Mouse (Mus musculus): ENCODE results near the gene Akap9. TPM values are rescaled to one million over a fixed set of nuclear protein-coding genes. Genes with fewer than 3 reads are reported as not detected.

Gene Akap9
- total RNA-seq, 4 experiments from 2014 or later = 55.6 to 74.3 (median 61.6) TPM

Other genes starting within 250 kb of the Akap9 start
- gene Ankib1, start 125.1 kb upstream of the Akap9 start, total RNA-seq (2022) = 100 to 1,000 TPM; 107 to 123 (median 115) TPM
- gene Krit1, start 124.9 kb upstream of the Akap9 start, total RNA-seq (2022) = 10 to 100 TPM; 46.5 to 70.8 (median 55.1) TPM
- gene Lrrd1, start 82.9 kb upstream of the Akap9 start, total RNA-seq (2022) = under 1 TPM; 0.14 to 0.49 (median 0.30) TPM
- 10 to 100 TPM in 2 of 4 experiments, 1 to 10 TPM in 2; 7.0 to 12.4 (median 10.4) TPM for gene Mterf1a, start 34.1 kb upstream of the Akap9 start, total RNA-seq (2022)
- gene Cyp51, start 176.7 kb downstream of the Akap9 start, total RNA-seq (2022) = 10 to 100 TPM; 41.5 to 43.5 (median 42.5) TPM

Data from layer of hippocampus, adult 8-10 months (tissue).